Mouse (Mus musculus) CD4-positive, CD25-positive, alpha-beta regulatory T cell (primary cell): ENCODE results near the gene Fbxw18. TPM values are rescaled to one million over a fixed set of nuclear protein-coding genes. Genes with fewer than 3 reads are reported as not detected.

ENCODE experiments used
- polyA plus RNA-seq: library from polyadenylated mRNA; unstranded; fragments of 100-300 nt; shearing (Covaris generic); gene quantifications from one replicate; pipeline ENCODE4 v1.2.1, GENCODE M21; 2017

The Fbxw18 gene
- polyA plus RNA-seq, result not detected

DNA sequence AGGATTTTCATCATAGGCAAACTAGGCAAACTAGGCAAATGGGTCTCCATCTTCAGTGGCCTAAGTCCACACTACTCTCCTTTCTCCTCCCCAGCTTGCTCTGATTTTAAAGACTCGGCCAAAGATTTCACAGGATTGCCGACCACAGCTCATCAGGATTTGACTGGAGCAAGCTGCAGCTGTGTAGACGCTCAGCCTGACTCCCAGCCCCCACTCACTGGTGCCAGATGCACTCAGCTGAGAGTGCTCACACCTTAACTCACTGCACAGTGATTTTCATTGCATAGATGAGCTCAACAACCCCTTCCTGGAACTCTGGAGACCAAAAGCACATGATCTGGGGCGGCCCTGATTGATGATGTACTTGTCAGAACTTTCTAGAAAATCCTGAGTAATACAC lies at the start of gene Fbxw18:
TSS of gene Fbxw18 (minus strand) at position 101 of the 400 bp plus-strand sequence.

DNA sequence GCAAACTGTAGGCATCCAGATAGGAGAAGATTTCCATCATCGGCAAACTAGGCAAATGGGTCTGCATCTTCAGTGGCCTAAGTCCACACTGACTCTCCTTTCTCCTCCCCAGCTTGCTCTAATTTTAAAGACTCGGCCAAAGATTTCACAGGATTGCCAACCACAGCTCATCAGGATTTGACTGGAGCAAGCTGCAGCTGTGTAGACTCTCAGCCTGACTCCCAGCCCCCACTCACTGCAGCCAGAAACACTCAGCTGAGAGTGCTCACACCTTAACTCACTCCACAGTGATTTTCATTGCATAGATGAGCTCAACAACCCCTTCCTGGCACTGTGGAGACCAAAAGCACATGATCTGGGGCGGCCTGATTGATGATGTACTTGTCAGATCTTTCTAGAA lies 43.5 kb upstream of the Fbxw18 start, which contains the start of gene Fbxw26:
TSS of gene Fbxw26 (minus strand) at position 101 of the 400 bp plus-strand sequence.

GRCm38 (mm10) chr9:109664552-109664951 lies 37.9 kb downstream of the Fbxw18 start, which contains the start of gene Fbxw25:
TSS of gene Fbxw25 (minus strand) at chr9:109664652.

Other genes with a start within 250 kb of the Fbxw18 start
- not detected for gene Fbxw19, start 206.8 kb downstream of the Fbxw18 start, polyA plus RNA-seq
- gene Fbxw15, start 134.4 kb downstream of the Fbxw18 start, polyA plus RNA-seq, result not detected
- gene Fbxw24, start 76.6 kb downstream of the Fbxw18 start, polyA plus RNA-seq, result not detected
- gene Fbxw25, start 38.0 kb downstream of the Fbxw18 start, polyA plus RNA-seq, result not detected
- not detected for gene Fbxw26, start 43.4 kb upstream of the Fbxw18 start, polyA plus RNA-seq
- gene Fbxw27, start 88.0 kb upstream of the Fbxw18 start, polyA plus RNA-seq, result not detected
- gene Spink8, start 109.6 kb upstream of the Fbxw18 start, polyA plus RNA-seq, result not detected
- 12.0 TPM for gene Nme6, start 130.0 kb upstream of the Fbxw18 start, polyA plus RNA-seq
- gene Camp, start 146.9 kb upstream of the Fbxw18 start, polyA plus RNA-seq, result not detected
- gene Cdc25a, start 172.9 kb upstream of the Fbxw18 start, polyA plus RNA-seq, result 16.4 TPM
- gene Map4, start 228.8 kb upstream of the Fbxw18 start, polyA plus RNA-seq, result 63.0 TPM